Comparison of ENCODE assay signal across 8 mouse cellular contexts in genomic region chr12:11350895-11351294, GRCm38 (mm10).
DNase-seq lines count a peak whose midpoint lies in the region; ATAC-seq and TF ChIP-seq lines count a peak whose summit lies in the region.

No protein-coding gene starts in this region.

- peak; percentile 37 for TF ChIP-seq CTCF in C2C12 (IDR thresholded peaks at IDR 0.05; ENCODE audit: control insufficient read depth, insufficient read depth, insufficient read length)
- peak; percentile 81 for TF ChIP-seq CTCF in lung, embryonic 14.5 days (IDR thresholded peaks at IDR 0.05; ENCODE audit: low read depth)

- no peak overlapping the region for H3K27ac ChIP-seq in heart, embryonic 10.5 days
- H3K27ac ChIP-seq in lung, embryonic 14.5 days (ENCODE audit: low read depth), result no peak overlapping the region

- no peaks in the 10 kb centered on the region for H3K9me3 ChIP-seq in heart, embryonic 10.5 days
- H3K9me3 ChIP-seq in lung, embryonic 14.5 days (ENCODE audit: low read depth, low read length), result no peaks in the 10 kb centered on the region

- no peaks in the 10 kb centered on the region for H3K79me3 ChIP-seq in C2C12 (ENCODE audit: low read depth)

- H3K79me2 ChIP-seq in C2C12 (ENCODE audit: control insufficient read depth, insufficient read depth), result no peaks in the 10 kb centered on the region

- WGBS in heart, embryonic 10.5 days, result 39% methylated on average over 5 of the region's 5 CpGs
- WGBS in lung, embryonic 14.5 days, result 27% methylated on average over 5 of the region's 5 CpGs

- ATAC-seq in lung, embryonic 14.5 days (ENCODE audit: insufficient read depth), result peak; percentile 56; the same call in 1 of the 2 replicates

- H3K4me2 ChIP-seq in lung, embryonic 14.5 days, result no peak overlapping the region

- no peaks in the 10 kb centered on the region for H3K36me3 ChIP-seq in C2C12 (ENCODE audit: control insufficient read depth, insufficient read depth)
- no peaks in the 10 kb centered on the region for H3K36me3 ChIP-seq in heart, embryonic 10.5 days
- no peaks in the 10 kb centered on the region for H3K36me3 ChIP-seq in lung, embryonic 14.5 days (ENCODE audit: insufficient read depth)

- no peak overlapping the region for H3K4me3 ChIP-seq in C2C12 (ENCODE audit: insufficient read depth, poor library complexity, severe bottlenecking)
- no peak overlapping the region for H3K4me3 ChIP-seq in heart, embryonic 10.5 days
- no peak overlapping the region for H3K4me3 ChIP-seq in lung, embryonic 14.5 days (ENCODE audit: low read depth, low read length)

- no peak overlapping the region for H3K9ac ChIP-seq in lung, embryonic 14.5 days

- H3K27me3 ChIP-seq in C2C12 (ENCODE audit: control insufficient read depth, insufficient read depth, insufficient read length), result no peaks in the 10 kb centered on the region
- H3K27me3 ChIP-seq in heart, embryonic 10.5 days (ENCODE audit: insufficient read depth, poor library complexity, severe bottlenecking), result no peaks in the 10 kb centered on the region
- no peaks in the 10 kb centered on the region for H3K27me3 ChIP-seq in lung, embryonic 14.5 days (ENCODE audit: insufficient read depth, low read length)

- no peak overlapping the region for H3ac ChIP-seq in C2C12 (ENCODE audit: control insufficient read depth, insufficient read length, low read depth)

- H3K4me1 ChIP-seq in heart, embryonic 10.5 days, result peaks cover 6% of the 10 kb centered on the region; the same call in 1 of the 2 replicates
- no peaks in the 10 kb centered on the region for H3K4me1 ChIP-seq in lung, embryonic 14.5 days (ENCODE audit: insufficient read depth)

- peak; percentile 89 for DNase-seq in adrenal gland, postnatal 10 days
- peak; percentile 72 for DNase-seq in embryo, embryonic 9.5 days (ENCODE audit: extremely low spot score)
- DNase-seq in heart, embryonic 10.5 days (ENCODE audit: low spot score), result peak; percentile 82
- DNase-seq in kidney, postnatal 4 days, result peak; percentile 89 to 90
- peak; percentile 94 for DNase-seq in lung, embryonic 14.5 days
- DNase-seq in retina, embryonic 14.5 days (ENCODE audit: low spot score), result peak; percentile 92
- DNase-seq in urinary bladder, postnatal 14 days (ENCODE audit: low spot score), result peak; percentile 81

TF ChIP-seq in C2C12, 6 proteins besides CTCF, POLR2A, EP300 and RAD21:
- TF ChIP-seq CEBPB (IDR thresholded peaks at IDR 0.05; ENCODE audit: low read depth), result no peak
- no peak for TF ChIP-seq FOSL1 (IDR thresholded peaks at IDR 0.05; ENCODE audit: insufficient read depth, low read length, poor library complexity, severe bottlenecking)
- TF ChIP-seq MAX (IDR thresholded peaks at IDR 0.05), result no peak
- no peak for TF ChIP-seq MYOG (IDR thresholded peaks at IDR 0.05; ENCODE audit: control insufficient read depth, extremely low read depth, insufficient read length)
- TF ChIP-seq USF1 (IDR thresholded peaks at IDR 0.05; ENCODE audit: low read depth), result no peak
